Mouse (Mus musculus): ENCODE measurements at regions not wholly inside any gene's neighbourhood (a gene's known extent, or its start where the extent isn't known, plus 50 kb on each side); places are given as distances from the start of the nearest gene placed in this dataset.

GRCm38 (mm10) chr6:25321446-25321845 lies 365.3 kb upstream of the Tmem229a start:
- DNase-seq = no peak

DNA sequence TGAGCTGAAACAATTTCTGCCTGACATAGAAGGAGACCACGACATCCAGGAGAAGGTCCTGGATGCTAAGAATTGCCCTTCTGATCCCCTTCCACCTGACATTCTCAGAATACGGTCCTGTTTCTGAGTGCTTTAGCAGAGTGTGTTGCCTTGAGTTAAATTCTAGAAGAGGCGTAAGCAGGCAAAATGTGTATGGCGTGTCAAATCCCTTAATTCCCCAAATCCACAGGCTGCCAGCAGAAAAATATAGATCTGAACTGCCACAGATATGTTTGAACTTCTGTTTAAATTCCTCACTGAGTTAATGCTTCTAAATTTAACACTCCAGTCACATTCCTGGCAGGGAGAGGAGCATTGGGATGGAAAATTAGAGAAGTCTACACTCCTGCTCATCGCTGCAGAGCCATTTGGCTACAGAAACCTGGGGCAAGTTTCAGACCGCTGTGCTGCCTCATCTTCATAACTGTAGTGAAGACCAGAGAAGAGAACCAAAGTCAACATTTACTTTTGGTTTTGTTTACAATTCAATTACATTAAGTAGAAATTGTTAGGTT lies 364.3 kb upstream of the Tmem229a start:
- no peak for DNase-seq

- DNase-seq = no peak
Observed at GRCm38 (mm10) chr6:25307471-25307870, 351.4 kb upstream of the Tmem229a start.

DNA sequence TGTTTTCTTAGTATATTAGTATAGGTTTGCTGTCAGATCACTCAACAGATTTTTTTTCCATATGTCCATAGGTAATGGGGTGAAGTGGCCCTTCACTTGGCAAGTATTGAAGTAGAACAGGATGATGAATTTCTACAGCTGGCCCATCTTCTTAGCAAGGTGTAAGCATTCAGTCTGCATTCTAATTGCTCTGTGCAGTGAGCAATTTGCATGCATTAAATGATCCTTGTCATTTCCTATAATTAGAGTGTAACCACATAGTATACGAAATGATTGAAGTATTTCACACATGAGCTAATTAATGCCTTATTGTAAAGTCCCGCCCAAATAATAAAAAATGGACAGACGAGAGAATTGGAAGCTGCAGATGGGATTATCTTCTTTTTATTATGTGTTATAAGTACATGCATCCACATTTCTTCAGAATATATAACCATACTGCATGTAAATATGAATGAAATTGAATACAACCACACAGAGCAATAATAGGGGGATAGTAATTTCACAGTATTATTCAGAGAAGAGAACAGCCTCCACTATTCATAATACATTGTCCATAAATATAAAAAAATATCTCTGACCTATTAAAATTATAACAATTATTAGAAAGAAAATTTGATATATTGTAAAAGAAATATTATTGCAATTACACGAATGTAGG lies 348.9 kb upstream of the Tmem229a start:
- DNase-seq = no peak

DNA sequence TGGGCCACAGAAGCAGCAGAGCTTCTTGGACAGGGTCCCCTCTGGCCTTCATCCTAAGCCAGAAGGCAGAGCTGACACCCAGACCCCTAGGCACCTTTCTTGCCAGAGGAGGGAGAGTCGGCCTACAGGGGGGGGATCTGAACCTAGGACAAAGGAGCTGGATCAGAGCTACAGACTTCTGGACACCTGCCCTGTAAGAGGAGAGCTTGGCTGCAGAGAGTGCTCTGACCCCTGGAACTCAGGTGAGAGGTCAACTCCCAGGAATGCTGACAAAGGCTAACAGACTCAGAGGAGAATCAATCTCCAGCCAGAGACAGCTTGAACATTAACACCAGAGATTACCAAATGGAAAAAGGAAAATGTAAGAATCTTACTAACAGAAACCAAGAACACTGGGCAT lies 335.5 kb upstream of the Tmem229a start:
- DNase-seq = no peak

DNA sequence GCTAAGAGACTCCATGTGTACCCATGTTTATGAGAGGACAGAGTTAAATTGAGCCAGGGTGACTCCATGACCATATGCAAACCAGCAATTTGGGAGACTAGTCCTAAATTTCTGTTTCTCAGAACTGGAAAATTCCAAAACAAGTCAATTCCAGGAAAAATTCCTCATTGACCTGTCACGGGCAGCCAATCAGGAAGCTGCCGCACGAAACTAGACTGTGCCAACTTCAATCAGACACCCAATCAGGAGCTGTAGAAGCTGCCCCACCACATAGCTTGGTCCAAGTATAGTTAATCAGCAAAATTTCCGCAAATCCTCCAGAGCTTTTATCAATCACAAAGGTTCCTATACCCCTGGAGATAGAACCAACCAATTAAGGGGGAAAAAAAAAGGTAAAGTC lies 331.5 kb upstream of the Tmem229a start:
- DNase-seq = no peak

GRCm38 (mm10) chr6:25286313-25286712 lies 330.2 kb upstream of the Tmem229a start:
- DNase-seq = peak; percentile 11

GRCm38 (mm10) chr6:25278509-25278908 lies 322.4 kb upstream of the Tmem229a start:
- peak; percentile 5 for DNase-seq

GRCm38 (mm10) chr6:25277703-25278447 lies 321.8 kb upstream of the Tmem229a start:
- no peak for DNase-seq

- DNase-seq = peak; percentile 46
Observed at GRCm38 (mm10) chr6:25276221-25276620, 320.1 kb upstream of the Tmem229a start.

DNA sequence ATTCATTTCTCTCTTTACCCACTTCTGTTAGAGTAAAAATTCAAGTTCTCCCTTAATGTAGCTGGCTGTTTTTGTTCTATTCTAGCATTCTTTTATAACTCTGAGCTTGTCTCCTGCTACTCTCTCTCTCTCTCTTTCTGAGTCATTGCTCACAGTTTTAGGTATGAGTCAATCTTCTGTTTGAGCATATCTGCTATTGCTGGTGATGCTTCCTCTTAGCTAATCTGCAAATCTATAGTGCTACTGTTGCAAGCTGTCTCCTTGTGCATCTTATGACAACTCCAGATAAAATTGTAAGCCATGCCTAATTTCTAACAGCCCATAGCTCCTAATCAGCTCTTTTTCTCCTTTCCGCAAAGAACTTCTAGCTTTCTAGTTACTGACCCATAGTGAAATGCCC lies 304.5 kb upstream of the Tmem229a start:
- DNase-seq = no peak

- DNase-seq = no peak
Observed at GRCm38 (mm10) chr6:25255762-25256161, 299.7 kb upstream of the Tmem229a start.

DNA sequence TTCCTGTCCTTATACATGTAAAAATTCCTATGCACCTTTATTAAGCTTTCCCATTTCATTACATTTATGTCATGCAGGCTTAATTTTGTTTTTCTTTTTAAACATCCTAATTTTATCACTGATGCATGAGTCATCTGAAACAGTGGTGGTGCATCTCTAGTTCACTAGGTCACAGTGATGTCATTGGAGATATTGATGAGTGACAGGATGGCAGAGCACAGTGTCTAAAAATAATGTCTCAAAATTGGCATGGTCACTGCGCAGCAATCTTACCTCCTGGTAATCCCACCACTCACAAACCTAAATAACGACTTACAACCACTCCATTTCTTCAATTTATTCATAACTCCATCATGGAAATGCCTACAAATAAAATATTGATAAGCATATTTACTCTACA lies 280.9 kb upstream of the Tmem229a start:
- no peak for DNase-seq

DNA sequence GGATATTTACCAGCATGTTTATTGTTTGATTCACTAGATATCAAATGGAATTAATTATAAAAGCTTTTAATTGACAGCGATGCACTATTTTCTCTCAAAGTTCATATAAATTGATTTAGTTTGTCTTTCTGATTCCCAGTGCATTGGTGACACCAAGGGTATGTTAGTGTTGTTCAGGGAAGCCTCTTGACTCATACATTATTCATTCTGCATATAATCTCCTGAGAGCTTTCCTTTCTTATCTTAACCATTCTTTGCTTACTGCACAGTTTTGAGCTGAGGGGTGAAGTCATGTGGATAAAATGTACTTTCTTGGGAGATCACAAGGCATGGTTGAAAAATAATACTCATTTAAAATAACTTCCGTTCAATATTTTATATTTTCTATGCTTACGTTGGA lies 280.5 kb upstream of the Tmem229a start:
- no peak for DNase-seq

All from right cerebral cortex, postnatal 4 days (tissue).